Mouse (Mus musculus) kidney, embryonic 14.5 days (tissue): ENCODE data around the gene Wnt5b. TPM values are rescaled to one million over a fixed set of nuclear protein-coding genes. Genes with fewer than 3 reads are reported as not detected.

Experiments used
- ATAC-seq: fragments of 200-750 bp; cut with Nextera tagmentation; 2 replicates; pipeline ENCODE4 v1.8.0; 2017; ENCODE audit warnings: moderate number of reproducible peaks, mild to moderate bottlenecking, moderate TSS enrichment, moderate library complexity; ENCODE audit not compliant: low FRiP score, low TSS enrichment
- H3K27ac ChIP-seq: fragments of 300-500 bp; sonication (generic); 2 replicates; pipeline ENCODE4 v1.5.1; 2014; ENCODE audit warnings: low read depth, mild to moderate bottlenecking, low read length, moderate library complexity, mixed read lengths
- H3K27me3 ChIP-seq: fragments of 300-500 bp; sonication (generic); 2 replicates; pipeline ENCODE4 v1.6.1; 2014; ENCODE audit warnings: mild to moderate bottlenecking, low read length; ENCODE audit not compliant: control insufficient read depth, insufficient read depth
- H3K36me3 ChIP-seq: fragments of 300-500 bp; sonication (generic); 2 replicates; pipeline ENCODE4 v1.6.1; 2014; ENCODE audit warnings: low read length, mixed read lengths; ENCODE audit not compliant: control insufficient read depth, insufficient read depth
- H3K4me1 ChIP-seq: fragments of 300-500 bp; sonication (generic); 2 replicates; pipeline ENCODE4 v1.6.1; 2014; ENCODE audit warnings: low read length, mixed read lengths; ENCODE audit not compliant: control insufficient read depth, insufficient read depth
- H3K4me2 ChIP-seq: fragments of 300-500 bp; sonication (generic); replicated peaks from 2 replicates; pipeline ENCODE4 v1.6.1; 2014; ENCODE audit warnings: low read depth, mild to moderate bottlenecking, low read length
- H3K4me3 ChIP-seq: fragments of 300-500 bp; sonication (generic); 2 replicates; pipeline ENCODE4 v1.5.1; 2014; ENCODE audit warnings: mild to moderate bottlenecking, low read length
- H3K9ac ChIP-seq: fragments of 300-500 bp; sonication (generic); 2 replicates; pipeline ENCODE4 v1.6.1; 2014; ENCODE audit warnings: low read depth, mild to moderate bottlenecking, low read length, moderate library complexity
- H3K9me3 ChIP-seq: fragments of 300-500 bp; sonication (generic); 2 replicates; pipeline ENCODE4 v1.6.1; 2016; ENCODE audit warnings: low read length; ENCODE audit not compliant: control insufficient read depth
- WGBS: fragments of 180-500 bp; shearing (Covaris S2); extraction: QIAGEN DNeasy Blood & Tissue Kit; methylation state at CpG from one replicate; pipeline ENCODE4 v1.1.7; 2014; 5-methylcytosine and 5-hydroxymethylcytosine counted together
- polyA plus RNA-seq: library from polyadenylated mRNA; unstranded; fragments of >200 nt; fragmentation: Nextera tagmentation; extraction: Ambion mirVana; gene quantifications from 2 replicates; pipeline ENCODE4 v1.2.1, GENCODE M21; 2014

Wnt5b gene
- polyA plus RNA-seq, 1 experiment from 2014 or later = 10.9 TPM

GRCm38 (mm10) chr6:119572296-119572695 is 28.1 kb upstream of the Wnt5b start:
- Histone ChIP-seq H3K36me3 (peaks cover 24% of the 10 kb centered on the region), H3K4me3 (no peak overlapping the region), H3K27ac (no peak overlapping the region), H3K9ac (no peak overlapping the region), H3K4me2 (no peak overlapping the region), H3K4me1 (no peaks in the 10 kb centered on the region), H3K27me3 (no peaks in the 10 kb centered on the region), H3K9me3 (no peaks in the 10 kb centered on the region)
- no peak for ATAC-seq
- WGBS = 78% methylated on average over 7 of the region's 7 CpGs

GRCm38 (mm10) chr6:119570797-119571196 is 26.6 kb upstream of the Wnt5b start:
- Histone ChIP-seq H3K27me3 (no peaks in the 10 kb centered on the region), H3K36me3 (peaks cover 24% of the 10 kb centered on the region), H3K4me1 (peaks cover 6% of the 10 kb centered on the region), H3K4me2 (no peak overlapping the region), H3K9me3 (no peaks in the 10 kb centered on the region), H3K27ac (no peak overlapping the region), H3K4me3 (no peak overlapping the region), H3K9ac (no peak overlapping the region)
- no peak for ATAC-seq
- 88% methylated on average over 4 of the region's 4 CpGs for WGBS

- 70% methylated on average over 2 of the region's 2 CpGs for WGBS
- Histone ChIP-seq H3K27me3 (no peaks in the 10 kb centered on the region), H3K36me3 (peaks cover 5% of the 10 kb centered on the region), H3K4me3 (no peak overlapping the region), H3K9ac (no peak overlapping the region), H3K27ac (no peak overlapping the region), H3K4me2 (no peak overlapping the region), H3K4me1 (peaks cover 13% of the 10 kb centered on the region), H3K9me3 (no peaks in the 10 kb centered on the region)
- ATAC-seq = no peak
Measured at GRCm38 (mm10) chr6:119568339-119568738, 24.2 kb upstream of the Wnt5b start.

GRCm38 (mm10) chr6:119565451-119566379 is 21.6 kb upstream of the Wnt5b start:
- Histone ChIP-seq H3K4me3 (no peak overlapping the region), H3K4me1 (peaks cover 22% of the 10 kb centered on the region), H3K27me3 (no peaks in the 10 kb centered on the region), H3K9me3 (no peaks in the 10 kb centered on the region), H3K9ac (no peak overlapping the region), H3K4me2 (no peak overlapping the region), H3K36me3 (no peaks in the 10 kb centered on the region), H3K27ac (peak overlapping the region; percentile 24; the same call in 1 of the 2 replicates)
- ATAC-seq = peak; percentile 58; the same call in 1 of the 2 replicates
- WGBS = 41% methylated on average over 23 of the region's 23 CpGs

GRCm38 (mm10) chr6:119562558-119562957 is 18.4 kb upstream of the Wnt5b start:
- 30% methylated on average over 10 of the region's 10 CpGs for WGBS
- Histone ChIP-seq H3K9ac (no peak overlapping the region), H3K27me3 (no peaks in the 10 kb centered on the region), H3K27ac (no peak overlapping the region), H3K4me3 (no peak overlapping the region), H3K36me3 (no peaks in the 10 kb centered on the region), H3K4me2 (no peak overlapping the region), H3K9me3 (no peaks in the 10 kb centered on the region), H3K4me1 (peaks cover 22% of the 10 kb centered on the region)
- ATAC-seq = peak; percentile 40; the same call in 1 of the 2 replicates

GRCm38 (mm10) chr6:119558855-119559254 is 14.7 kb upstream of the Wnt5b start:
- H3K9ac ChIP-seq = no peak overlapping the region
- no peak overlapping the region for H3K27ac ChIP-seq
- H3K4me3 ChIP-seq = no peak overlapping the region
- H3K9me3 ChIP-seq = no peaks in the 10 kb centered on the region
- H3K36me3 ChIP-seq = no peaks in the 10 kb centered on the region
- no peak for ATAC-seq
- H3K4me1 ChIP-seq = peaks cover 9% of the 10 kb centered on the region; the same call in 1 of the 2 replicates
- H3K4me2 ChIP-seq = no peak overlapping the region
- WGBS = 62% methylated on average over 7 of the region's 7 CpGs
- H3K27me3 ChIP-seq = no peaks in the 10 kb centered on the region

GRCm38 (mm10) chr6:119554439-119554838 is 10.3 kb upstream of the Wnt5b start:
- Histone ChIP-seq H3K9ac (no peak overlapping the region), H3K36me3 (no peaks in the 10 kb centered on the region), H3K4me2 (no peak overlapping the region), H3K9me3 (no peaks in the 10 kb centered on the region), H3K4me1 (no peaks in the 10 kb centered on the region), H3K4me3 (no peak overlapping the region), H3K27ac (no peak overlapping the region), H3K27me3 (no peaks in the 10 kb centered on the region)
- ATAC-seq = no peak
- 75% methylated on average over 8 of the region's 8 CpGs for WGBS

GRCm38 (mm10) chr6:119544518-119544864 is 344 bp upstream of the Wnt5b start:
- Histone ChIP-seq H3K4me3 (peak overlapping the region; percentile 75), H3K36me3 (no peaks in the 10 kb centered on the region), H3K4me2 (peak overlapping the region; percentile 98), H3K9me3 (no peaks in the 10 kb centered on the region), H3K9ac (peak overlapping the region; percentile 81), H3K27ac (no peak overlapping the region), H3K4me1 (no peaks in the 10 kb centered on the region), H3K27me3 (peaks cover 14% of the 10 kb centered on the region; the same call in 1 of the 2 replicates)
- under 1% methylated on average over 14 of the region's 14 CpGs for WGBS
- ATAC-seq = peak; percentile 41; the same call in 1 of the 2 replicates

- 2% methylated on average over 28 of the region's 30 CpGs for WGBS
- Histone ChIP-seq H3K9ac (peak overlapping the region; percentile 81), H3K27ac (no peak overlapping the region), H3K27me3 (peaks cover 14% of the 10 kb centered on the region; the same call in 1 of the 2 replicates), H3K4me1 (no peaks in the 10 kb centered on the region), H3K9me3 (no peaks in the 10 kb centered on the region), H3K4me3 (peak overlapping the region; percentile 75), H3K36me3 (no peaks in the 10 kb centered on the region), H3K4me2 (peak overlapping the region; percentile 98)
- ATAC-seq = peak; percentile 41; the same call in 1 of the 2 replicates
Measured at GRCm38 (mm10) chr6:119543456-119543802, 718 bp downstream of the Wnt5b start.
